Mouse (Mus musculus): ENCODE measurements at regions not wholly inside any gene's neighbourhood (a gene's known extent, or its start where the extent isn't known, plus 50 kb on each side); places are given as distances from the start of the nearest gene placed in this dataset.

DNA sequence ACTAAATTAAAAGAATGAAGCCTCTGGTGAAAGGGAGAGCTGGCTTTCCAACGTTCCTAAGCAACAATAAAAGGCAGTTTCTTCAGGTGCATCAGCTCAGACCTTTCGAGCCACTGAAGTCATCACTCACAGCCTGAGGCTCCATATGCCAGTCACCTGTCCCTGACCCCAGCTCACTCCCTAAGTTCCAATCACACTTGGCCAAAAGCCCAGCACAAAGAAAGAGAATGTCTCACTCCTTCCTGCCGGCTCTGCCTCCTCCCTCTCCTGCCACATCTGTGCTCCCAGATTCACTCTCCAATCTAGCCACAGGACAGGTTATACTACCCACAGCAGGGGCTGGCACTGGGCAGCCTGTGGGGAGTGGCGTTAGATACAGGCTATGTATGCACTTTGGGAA, 150.7 kb downstream of the Psat1 start:
- no peak for DNase-seq

DNA sequence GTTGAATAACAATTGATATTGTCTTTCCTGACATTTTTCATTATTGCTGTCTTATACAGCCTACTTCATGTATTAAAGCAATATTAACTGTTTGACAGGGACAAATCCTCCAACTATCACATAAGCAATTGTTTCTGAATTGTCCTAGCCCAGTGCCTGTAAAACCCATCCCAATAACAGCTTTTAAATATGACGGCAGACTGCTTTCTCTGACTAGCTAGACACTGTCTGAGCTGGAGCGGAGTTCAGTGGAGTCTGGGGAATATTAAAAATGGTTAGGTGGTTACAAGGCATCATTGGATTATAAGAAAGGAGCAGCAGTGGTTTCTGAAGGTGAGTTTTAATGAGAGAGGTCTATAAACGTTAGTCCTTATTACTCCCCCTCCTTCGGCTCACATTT, 155.2 kb downstream of the Psat1 start:
- no peak for DNase-seq

DNA sequence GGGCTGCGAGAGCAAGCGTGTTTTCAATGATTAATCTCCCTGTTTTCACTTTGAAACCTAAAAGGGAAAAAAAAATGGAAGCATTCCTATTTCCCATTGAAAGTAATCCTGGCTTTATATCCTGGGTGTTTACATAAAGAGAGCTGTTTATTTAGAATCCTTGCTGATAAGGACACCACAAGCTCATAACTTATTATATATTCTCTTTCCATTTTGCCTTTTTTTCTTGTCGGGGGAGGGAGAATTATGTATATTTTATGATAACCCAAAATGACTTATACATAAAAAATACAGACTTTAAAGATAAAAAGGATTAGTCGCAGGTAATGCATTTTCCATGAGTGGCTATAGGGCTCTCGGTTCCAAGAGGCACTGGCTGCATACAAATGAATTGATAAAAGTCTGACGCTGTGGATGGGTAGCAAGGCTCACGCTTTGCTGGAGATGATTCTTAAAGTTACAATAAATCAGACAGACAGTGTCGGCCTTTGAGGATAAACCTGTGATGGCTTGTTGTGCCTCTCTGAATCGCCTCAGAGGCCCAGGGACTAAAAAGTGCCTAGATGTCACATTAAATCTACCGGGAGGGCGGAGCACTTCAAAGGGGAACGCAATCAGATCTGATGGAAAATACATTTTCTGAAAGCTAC, 155.7 kb downstream of the Psat1 start:
- DNase-seq, result no peak

DNA sequence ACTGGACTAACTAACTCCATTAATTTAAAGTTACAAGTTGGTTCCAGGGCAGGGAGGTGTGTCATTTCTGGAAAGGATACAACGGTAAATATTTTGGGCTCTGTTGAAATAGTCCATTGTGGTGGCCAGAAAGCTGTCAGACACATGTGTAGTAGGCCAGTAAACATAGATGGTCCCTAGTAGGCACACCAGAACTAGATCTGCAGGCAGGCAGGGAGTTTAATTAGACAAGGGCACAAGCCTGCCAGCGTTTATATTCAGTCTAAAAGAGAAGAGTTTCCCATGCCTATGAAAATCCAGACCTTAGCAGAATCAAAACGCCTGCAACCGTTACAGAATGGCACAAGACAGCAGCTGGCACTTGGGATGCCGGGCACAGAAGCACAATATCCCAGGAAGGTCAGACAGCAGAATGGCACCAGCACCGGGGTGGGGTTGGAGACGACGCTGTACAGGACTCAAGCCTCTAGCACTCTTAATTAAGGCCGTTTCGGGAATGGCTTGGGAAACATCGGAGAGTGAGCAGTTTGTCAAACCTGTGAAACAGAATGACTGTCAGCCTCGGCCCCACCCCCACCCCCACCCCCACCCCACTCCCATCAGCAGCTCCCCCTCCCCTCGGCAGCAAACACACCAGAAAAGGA, 156.4 kb downstream of the Psat1 start:
- no peak for DNase-seq

DNA sequence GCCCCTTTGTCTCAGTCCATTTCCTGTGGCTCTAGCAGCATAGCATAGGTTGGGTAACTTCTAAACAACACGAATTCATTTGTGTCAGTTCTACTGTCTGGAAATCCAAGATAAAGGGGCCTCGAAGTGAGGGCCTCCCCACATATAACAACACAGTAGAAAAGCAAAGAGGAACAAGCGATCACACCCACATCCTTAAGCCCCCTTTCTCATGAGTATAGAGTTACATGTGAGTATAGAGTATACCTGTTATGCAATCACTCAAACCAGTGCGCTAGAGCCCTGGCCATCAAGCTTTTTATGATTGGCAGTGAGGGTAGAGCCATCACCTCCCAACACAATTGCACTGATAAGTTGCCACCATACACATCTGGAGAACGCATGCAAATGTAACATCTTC, 157.4 kb downstream of the Psat1 start:
- no peak for DNase-seq

DNA sequence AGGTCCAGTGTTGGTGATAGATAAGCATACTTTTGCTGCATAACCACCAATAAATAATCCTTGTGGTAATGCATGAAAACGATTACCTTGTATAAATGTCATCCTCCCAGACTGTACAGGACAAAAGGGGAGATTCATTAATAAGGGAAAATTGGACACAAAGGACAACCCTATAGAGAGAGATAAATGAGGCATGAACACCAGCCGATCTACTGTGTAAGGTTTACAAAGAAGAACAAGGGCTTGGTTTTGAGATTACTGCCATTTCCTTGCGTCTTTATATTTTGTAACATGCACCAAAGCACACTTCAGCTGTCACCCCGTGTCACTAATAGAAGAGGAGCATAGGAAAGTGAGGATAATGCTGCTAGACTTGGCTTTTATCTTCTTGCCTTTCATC, 162.5 kb downstream of the Psat1 start:
- DNase-seq, result no peak

DNA sequence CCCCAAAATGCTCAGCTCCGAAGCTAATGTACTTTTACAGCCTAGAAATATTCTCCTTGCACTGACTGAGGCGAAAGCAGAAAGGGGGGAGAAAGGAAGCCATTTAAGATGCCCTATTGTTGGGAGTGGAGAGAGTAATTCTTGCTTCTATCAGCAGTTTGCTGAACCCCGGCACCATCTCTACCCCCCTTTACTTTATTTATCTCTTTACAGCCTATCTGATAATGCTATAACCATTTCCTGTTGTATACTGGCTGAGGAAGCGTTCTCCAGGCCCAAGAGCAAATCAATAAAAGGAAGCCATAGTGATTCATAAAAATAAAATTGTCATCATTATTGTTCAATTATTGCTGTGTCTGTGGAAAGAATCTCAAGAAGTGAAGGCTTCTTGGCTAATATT, 177.5 kb downstream of the Psat1 start:
- DNase-seq, result no peak

DNA sequence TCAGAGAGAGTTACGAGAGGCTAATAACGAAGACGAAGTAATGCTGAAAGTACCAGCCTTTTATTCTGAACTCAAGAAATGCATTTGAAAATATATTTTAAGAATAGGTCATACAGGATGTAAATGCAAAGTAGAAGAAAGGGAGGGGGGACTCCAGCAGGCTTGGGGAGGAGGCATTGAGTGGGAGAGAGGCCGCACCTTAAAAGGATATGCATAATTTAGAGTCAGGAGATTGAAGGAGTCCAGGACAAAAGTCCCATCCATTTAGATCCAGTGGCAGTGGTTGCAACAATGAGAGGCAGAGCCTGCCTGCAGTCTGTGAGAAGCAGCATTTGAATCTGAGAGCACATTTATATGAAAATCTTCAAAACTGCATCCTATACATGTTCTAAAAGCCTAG, 186.1 kb downstream of the Psat1 start:
- no peak for DNase-seq

DNA sequence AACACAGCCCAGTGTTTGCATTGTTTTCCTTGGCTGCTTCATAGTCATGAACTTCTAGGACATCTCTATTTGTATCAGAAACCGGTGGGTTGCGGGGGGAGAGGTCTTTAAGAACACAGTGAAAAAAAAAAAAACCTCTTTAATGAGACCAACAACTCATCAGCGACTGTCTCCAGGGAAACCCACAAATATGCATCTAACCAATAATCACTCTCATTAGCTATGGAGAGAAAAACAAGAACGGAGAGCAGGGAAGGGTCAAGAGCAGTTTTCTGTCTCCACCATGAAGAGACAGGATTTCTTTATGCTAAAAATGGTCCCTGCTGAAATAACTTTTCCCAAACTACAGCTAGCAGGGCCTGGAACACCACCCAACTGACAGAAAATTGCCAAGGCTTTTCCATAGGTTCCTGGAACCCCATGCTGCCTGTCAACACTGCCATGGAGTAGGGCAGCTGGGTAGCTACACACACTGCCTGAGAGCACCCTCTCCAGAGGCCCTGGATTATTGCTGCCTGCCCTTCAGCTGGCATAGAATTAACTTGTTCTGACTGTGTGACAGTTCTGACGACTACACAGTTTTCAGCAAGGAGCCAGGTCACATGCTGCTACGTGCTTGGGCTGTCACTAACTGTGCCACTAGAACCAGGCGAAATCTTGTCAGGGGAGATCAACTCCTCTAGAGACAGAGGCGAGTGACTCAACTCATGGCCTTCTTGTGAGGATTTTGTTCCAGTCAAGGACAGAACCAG, 201.9 kb downstream of the Psat1 start:
- no peak for DNase-seq

DNA sequence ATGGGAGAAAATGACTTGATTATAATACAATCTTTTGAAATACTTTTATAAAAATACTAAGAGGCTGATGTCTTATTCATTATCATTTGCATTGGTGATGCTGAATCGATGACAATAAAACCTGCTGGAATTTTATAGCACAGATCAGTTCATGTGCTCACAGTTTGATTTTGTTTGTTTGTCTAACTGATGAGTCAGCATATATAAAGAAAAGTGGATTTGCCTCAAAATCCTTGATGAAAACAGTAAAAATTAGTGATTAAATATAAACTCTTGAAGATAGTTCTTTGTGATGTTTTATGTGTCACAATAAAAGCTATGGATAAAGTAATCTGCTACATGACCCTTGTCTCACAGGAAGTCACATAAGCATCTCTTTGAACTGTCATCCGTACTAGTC, 210.9 kb downstream of the Psat1 start:
- DNase-seq, result no peak

DNA sequence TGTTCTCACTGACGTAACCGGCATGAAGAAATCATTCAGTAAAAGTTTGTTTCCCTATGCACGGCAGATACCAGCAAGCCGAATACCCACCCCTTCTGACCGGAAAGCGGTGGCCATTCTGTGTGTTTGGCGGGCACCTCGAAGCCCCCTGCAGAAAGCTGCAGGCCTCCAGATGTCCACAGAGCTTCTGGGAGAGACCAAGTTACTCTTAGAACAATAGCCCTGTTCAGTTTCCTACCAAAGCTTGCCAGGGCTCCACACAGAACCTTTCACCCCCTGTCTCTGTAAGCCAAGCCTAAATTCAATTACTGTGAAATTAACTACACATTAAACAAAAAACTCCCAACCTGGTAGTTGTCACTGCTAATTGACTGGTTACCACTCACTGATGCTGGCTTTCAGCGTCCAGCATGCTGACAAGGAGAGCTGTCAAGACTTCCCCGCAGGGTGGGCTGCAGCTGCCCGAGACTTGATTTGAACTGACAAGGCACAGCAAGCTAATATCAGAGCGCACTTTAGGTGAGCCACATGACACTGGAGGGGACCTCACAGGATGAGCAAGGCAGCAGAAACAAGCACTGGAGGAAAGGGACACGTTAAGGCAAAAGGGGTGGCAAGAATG, 220.2 kb downstream of the Psat1 start:
- no peak for DNase-seq

DNA sequence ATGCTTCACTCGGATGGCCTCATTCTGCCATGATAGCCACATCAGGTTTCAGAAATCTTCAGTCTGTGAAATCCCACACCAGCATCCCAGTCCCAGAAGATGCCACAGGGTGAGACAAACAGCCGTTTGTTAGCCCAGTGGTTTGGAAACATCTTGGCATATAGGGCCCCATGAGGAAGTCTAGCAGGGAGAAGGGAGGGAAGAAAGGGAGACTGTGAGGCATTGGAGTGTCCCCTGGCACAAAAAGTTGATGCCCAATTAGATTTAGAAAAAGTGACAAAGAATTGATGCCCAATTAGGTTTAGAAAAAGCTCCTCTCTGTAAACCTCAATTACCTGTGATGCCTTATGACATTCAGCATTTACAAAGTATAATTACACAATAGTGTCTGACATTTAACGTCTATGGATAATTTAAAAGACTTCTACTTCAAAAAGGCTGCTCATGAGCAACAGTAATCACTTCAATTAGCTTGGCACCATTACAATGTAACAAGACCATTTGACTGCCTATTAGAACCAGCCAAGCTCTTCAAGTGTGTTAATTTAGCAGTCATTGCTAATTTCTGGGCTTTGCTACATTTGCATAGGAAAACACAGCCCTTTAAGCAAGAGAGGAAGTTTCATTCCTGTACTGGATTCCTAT, 254.6 kb downstream of the Psat1 start:
- DNase-seq, result no peak

DNA sequence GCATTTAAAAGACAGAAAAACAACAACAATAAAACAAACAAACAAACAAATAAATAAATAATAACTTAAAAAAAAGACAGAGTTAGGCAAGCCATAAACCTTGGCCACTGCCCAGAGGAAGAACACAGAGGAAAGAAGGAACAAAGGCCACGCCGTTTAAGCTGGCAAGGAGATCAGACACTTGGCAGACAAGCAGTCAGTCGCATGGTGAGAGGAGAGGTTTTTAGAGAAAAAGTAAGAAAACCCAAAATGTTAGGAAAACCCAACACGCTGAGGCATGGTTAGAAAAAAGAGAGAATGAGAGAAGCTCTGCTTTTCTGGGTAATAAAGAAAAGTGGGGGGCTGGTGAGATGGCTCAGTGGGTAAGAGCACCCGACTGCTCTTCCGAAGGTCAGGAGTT, 277.1 kb downstream of the Psat1 start:
- peak; percentile 46 to 55 for DNase-seq

DNA sequence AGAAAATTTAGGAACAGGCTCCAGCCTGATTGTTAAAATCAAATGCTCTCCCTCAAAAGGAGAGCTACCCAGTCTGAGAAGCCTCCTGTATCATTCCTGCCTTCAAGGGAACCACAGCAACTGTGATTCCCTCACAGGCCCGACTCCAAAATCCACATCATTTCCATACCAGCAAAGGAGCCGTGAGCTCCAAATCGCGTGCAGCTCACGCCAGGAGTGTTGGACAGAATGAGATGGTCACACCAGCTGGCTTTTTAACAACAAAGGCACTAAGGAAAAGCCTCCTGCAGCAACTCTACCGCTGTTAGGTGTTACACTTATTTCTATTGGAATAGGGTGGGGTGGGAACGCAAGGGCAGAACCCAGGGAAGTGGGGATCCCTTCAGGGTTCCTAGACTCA, 277.6 kb downstream of the Psat1 start:
- no peak for DNase-seq

DNA sequence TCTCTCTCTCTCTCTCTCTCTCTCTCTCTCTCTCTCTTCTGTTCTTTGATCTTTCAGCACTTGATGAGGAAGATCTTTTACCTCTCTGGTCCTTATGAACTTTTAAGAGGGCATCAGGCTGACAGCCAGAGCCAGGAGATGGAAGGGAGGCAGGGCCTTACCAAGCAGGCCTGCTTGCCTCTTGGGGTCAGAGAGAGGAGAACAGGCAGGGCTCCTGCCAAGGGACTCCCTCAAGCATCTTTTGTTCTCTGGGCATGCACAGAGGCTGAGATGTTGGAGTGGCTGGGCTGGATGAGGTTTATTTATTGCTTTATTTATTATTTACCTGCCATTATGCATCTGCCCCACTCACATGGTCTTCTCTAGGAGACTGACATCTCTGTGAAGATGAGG, 278.5 kb downstream of the Psat1 start:
- peak in 1 of 2 experiments; percentile 52 for DNase-seq

DNA sequence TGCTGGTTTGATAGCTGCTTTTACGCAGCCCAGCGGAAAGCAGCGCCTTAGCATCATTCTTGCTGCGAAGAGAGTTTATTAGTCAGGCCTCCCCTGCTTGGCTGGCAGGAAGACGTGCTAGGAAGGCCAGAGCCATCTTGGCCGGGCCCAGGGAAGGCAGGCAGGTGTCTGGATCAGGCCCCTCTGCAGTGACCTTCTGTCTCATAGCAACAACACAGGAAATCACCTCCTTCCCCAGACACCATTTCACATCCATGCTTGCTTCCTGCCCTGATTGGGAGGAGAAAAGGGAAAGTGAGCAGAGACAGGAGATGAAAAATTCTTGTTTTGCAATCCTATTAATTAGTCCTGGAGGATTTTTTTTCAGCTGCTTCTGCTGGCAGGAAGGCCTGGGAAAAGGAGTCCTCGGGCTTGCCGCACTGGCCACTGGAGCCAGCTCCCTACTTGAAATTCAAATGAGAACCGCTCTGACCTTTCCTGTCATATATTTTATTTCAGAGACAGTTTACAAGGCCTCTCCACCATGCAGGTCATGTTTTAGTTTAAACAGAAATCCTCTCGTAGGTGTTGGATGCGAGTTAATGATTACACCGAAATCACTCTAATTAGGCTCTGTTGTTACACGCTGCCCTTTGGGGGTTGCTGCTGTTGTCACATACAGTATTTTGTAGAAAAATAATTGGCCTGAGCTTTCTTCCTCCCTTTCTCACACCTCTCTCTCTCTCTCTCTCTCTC, 279.1 kb downstream of the Psat1 start:
- DNase-seq, result peak; percentile 29 to 64

DNA sequence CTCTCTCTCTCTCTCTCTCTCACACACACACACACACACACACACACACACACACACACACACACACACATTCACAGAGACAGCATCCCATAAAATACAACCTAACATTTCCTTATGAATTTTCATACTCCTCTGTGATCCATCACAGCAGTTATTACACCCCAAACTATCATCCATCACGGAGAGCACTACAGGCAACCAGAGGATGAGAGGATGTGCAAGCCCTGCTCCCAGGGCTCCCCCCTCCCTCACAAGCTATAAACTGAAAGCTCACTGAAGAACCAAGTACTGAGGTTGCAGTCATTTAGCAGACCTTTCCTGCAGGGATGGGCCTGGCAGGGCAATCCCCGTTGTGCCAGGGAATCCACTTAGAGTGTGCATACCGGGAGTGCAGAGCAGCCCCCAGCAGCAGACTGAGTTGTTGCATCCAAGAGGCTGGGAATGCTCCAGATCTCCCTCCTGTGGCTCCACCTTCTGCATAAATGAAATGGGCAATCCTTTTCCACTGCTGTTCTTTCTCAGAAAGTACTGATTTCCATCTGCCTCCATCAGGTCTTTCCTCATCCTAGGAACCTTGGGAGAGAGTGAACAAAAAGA, 283.4 kb downstream of the Psat1 start:
- DNase-seq, result no peak

DNA sequence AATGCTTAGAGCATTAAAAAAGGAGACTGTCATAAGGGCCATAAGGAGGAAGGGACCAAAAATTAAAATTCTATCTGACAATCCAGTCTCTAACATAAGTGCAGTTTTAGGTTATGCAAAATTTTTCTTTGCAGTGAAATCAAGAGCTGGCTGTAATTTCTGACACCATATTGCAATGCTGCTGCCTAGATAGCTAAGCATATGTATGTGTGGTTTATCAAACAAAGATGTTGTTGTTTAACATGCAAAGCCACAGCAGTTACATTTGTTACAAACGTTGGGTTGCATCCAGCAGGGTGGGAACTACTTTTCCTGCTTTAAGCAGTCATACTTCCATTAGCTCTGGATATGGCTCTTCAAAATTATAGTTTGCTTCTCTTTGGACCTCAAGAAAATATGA, 288.5 kb downstream of the Psat1 start:
- DNase-seq, result no peak

DNA sequence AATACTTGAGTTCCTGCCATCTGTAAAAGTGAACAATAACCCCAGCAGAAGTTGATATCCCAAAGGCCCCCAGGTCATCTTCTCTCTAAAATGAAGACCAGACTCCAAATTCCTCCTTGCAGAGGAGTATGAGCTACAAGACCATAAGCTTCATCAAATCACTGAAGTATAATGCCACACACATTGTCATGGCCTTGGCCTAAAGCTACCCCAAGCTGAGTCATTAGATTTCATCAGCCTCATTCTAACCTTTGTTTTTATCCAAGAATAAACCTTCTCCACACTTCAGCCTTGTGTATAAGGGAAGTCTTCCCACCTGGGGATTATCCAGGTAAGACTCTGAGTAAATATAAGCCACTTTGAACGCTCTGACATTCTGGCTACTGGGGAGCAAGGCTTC, 289.3 kb downstream of the Psat1 start:
- no peak for DNase-seq

DNA sequence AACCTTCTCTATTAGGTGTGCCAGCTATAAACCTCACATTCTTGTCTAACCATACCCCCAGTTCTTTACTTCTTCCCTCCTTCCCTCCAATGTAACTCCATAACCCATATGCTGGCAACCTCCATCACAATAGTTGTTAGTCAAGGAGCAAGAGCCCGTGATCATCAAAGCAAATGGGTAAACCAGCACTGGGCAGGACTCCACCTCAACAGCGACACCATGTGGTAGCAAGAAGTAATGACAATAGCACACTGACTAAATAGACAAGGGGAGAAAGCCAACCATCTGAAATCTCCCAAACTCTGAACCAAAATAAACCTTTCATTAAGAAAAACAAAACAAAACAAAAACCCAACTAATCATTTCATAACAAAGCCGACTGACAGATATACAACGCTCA, 297.8 kb downstream of the Psat1 start:
- peak in 1 of 2 experiments; percentile 11 for DNase-seq

DNA sequence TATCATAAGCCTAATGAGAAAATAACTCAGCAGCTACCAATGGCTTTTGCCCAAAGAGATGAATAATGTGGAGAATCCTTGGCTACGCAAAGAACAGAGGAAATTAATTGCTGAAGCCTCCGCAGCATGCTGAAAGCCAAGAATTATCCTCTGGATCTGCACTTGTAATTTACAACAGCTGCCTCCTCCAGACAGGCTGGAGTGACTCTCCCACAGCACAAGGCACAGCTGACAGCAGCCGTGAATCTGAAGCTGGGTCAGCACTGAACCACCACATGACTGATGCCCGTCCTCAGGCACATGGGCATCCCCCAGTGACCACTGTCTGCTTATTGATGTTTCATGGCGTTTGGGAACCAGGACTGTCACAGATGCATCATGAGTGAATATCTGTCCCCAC, 299.8 kb downstream of the Psat1 start:
- no peak for DNase-seq

DNA sequence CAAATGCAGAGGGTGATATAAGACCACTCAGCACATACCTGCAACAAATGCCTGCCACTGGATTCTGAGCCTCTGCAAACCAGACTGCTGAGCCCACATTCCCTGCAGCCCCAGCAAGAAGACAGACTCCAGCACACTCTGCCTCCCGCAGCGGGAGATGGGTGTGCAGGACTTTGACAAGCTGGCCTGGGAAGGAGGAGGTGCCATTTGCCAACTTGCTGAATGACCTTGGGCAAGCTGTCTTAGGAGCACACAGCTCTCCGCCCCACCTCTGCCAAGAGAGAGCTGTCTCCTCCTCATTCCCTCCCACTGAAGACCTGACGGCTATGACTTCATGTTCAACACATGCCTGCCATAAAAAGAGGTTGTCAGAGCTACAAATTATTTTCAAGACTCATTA, 302.4 kb downstream of the Psat1 start:
- DNase-seq, result peak; percentile 2 to 45

Data from kidney, postnatal 25 days (tissue).